Mouse (Mus musculus) CH12.LX (cell line): Measurements from ENCODE around the gene Fam178b. TPM values are rescaled to one million over a fixed set of nuclear protein-coding genes. Genes with fewer than 3 reads are reported as not detected.

Experiments used
- DNase-seq: peaks from one replicate; pipeline ENCODE4 v3.0.0-alpha.2; 2013; ENCODE audit errors: extremely low read depth
- H3K27ac ChIP-seq: 2 replicates; pipeline ENCODE4 v1.5.1; 2012; ENCODE audit warnings: low read depth, mild to moderate bottlenecking, control low read depth, moderate library complexity; ENCODE audit not compliant: insufficient read depth
- H3K27me3 ChIP-seq: replicated peaks from 2 replicates; pipeline ENCODE3; 2012; ENCODE audit warnings: inconsistent platforms
- H3K36me3 ChIP-seq, 2 experiments: replicated peaks in 1 of 2; 2 replicates each; pipeline versions ENCODE3 to v1.6.1; 2012; ENCODE audit warnings: inconsistent platforms in 1 of 2, low read length in 1 of 2, mild to moderate bottlenecking in 1 of 2, mixed read lengths in 1 of 2, moderate library complexity in 1 of 2; ENCODE audit not compliant: control insufficient read depth in 1 of 2, insufficient read depth in 1 of 2
- H3K4me1 ChIP-seq, 2 experiments: 2 replicates each; pipeline ENCODE4 v1.6.1; 2012; ENCODE audit warnings: inconsistent platforms in 1 of 2, moderate library complexity in 1 of 2; ENCODE audit not compliant: insufficient read depth in 2 of 2, control insufficient read depth in 1 of 2
- H3K4me2 ChIP-seq: 2 replicates; pipeline ENCODE4 v1.6.1; 2012; ENCODE audit warnings: low read depth, mild to moderate bottlenecking, control low read depth; ENCODE audit not compliant: poor library complexity, insufficient read depth, severe bottlenecking
- H3K4me3 ChIP-seq, 3 experiments: fragments of 150-350 bp in 1 of 3; sonication (generic) in 1 of 3; replicated peaks in 1 of 3; 2 replicates each; pipeline versions ENCODE3 to v1.5.1; 2011 to 2012; ENCODE audit warnings: low read depth in 2 of 3, low read length in 2 of 3, mild to moderate bottlenecking in 2 of 3, moderate library complexity in 2 of 3, control low read depth in 1 of 3, improper control_type of control experiment in 1 of 3, inconsistent platforms in 1 of 3, mixed read lengths in 1 of 3; ENCODE audit not compliant: poor library complexity in 1 of 3
- H3K79me2 ChIP-seq: replicated peaks from 2 replicates; pipeline ENCODE4 v1.6.1; 2012; ENCODE audit warnings: mild to moderate bottlenecking, moderate library complexity; ENCODE audit not compliant: control insufficient read depth, poor library complexity, insufficient read depth, severe bottlenecking; ENCODE audit errors: extremely low read depth
- H3K9ac ChIP-seq: 2 replicates; pipeline ENCODE4 v1.6.1; 2012; ENCODE audit warnings: low read depth, mild to moderate bottlenecking, control low read depth, moderate library complexity; ENCODE audit not compliant: insufficient read depth
- H3K9me3 ChIP-seq: replicated peaks from 2 replicates; pipeline ENCODE3; 2012; ENCODE audit warnings: low read length, inconsistent platforms, mixed read lengths
- BHLHE40 ChIP-seq: IDR thresholded peaks from 2 replicates; pipeline ENCODE4 v1.6.1; 2011; ENCODE audit warnings: mild to moderate bottlenecking, low read depth, low read length, improper control_type of control experiment
- CHD1 ChIP-seq: IDR thresholded peaks from 2 replicates; pipeline ENCODE4 v1.6.1; 2012; ENCODE audit warnings: low read depth, low read length, improper control_type of control experiment, inconsistent platforms
- CTCF ChIP-seq, 2 experiments: IDR thresholded peaks in 1 of 2; conservative IDR thresholded peaks in 1 of 2; 2 replicates each; pipeline ENCODE4 v1.5.1; 2011 to 2012; ENCODE audit warnings: low read depth in 2 of 2, low read length in 2 of 2, improper control_type of control experiment in 1 of 2, inconsistent platforms in 1 of 2, mild to moderate bottlenecking in 1 of 2, moderate library complexity in 1 of 2
- EP300 ChIP-seq: IDR thresholded peaks from 2 replicates; pipeline ENCODE4 v1.6.1; 2011; ENCODE audit warnings: low read length, improper control_type of control experiment
- ETS1 ChIP-seq: conservative IDR thresholded peaks from 2 replicates; pipeline ENCODE4 v1.6.1; 2012; ENCODE audit warnings: low read depth, mild to moderate bottlenecking, inconsistent platforms, low read length, improper control_type of control experiment, moderate library complexity
- GABPA ChIP-seq: IDR thresholded peaks from 2 replicates; pipeline ENCODE4 v1.6.1; 2012; ENCODE audit warnings: low read depth, low read length, improper control_type of control experiment, inconsistent platforms; ENCODE audit not compliant: insufficient replicate concordance
- IRF4 ChIP-seq: IDR thresholded peaks from 2 replicates; pipeline ENCODE4 v1.6.1; 2014; ENCODE audit warnings: low read depth, mild to moderate bottlenecking, inconsistent platforms, low read length, improper control_type of control experiment
- JUN ChIP-seq: IDR thresholded peaks from 2 replicates; pipeline ENCODE4 v1.6.1; 2011; ENCODE audit warnings: low read depth, mild to moderate bottlenecking, low read length, improper control_type of control experiment, moderate library complexity; ENCODE audit not compliant: insufficient read depth
- JUND ChIP-seq: conservative IDR thresholded peaks from 2 replicates; pipeline ENCODE4 v1.6.1; 2011; ENCODE audit warnings: low read depth, low read length, improper control_type of control experiment
- KAT2A ChIP-seq: IDR thresholded peaks from 2 replicates; pipeline ENCODE4 v1.6.1; 2012; ENCODE audit warnings: low read length, improper control_type of control experiment, inconsistent platforms; ENCODE audit not compliant: insufficient replicate concordance
- MAFK ChIP-seq: IDR thresholded peaks from 2 replicates; pipeline ENCODE4 v1.6.1; 2011; ENCODE audit warnings: low read length, improper control_type of control experiment; ENCODE audit not compliant: insufficient replicate concordance
- MAX ChIP-seq: IDR thresholded peaks from 2 replicates; pipeline ENCODE4 v1.6.1; 2011; ENCODE audit warnings: low read length, improper control_type of control experiment
- MEF2A ChIP-seq: IDR thresholded peaks from 2 replicates; pipeline ENCODE4 v1.6.1; 2014; ENCODE audit warnings: low read depth, mild to moderate bottlenecking, inconsistent platforms, low read length, improper control_type of control experiment, borderline replicate concordance
- MYC ChIP-seq: IDR thresholded peaks from 2 replicates; pipeline ENCODE4 v1.6.1; 2011; ENCODE audit warnings: low read depth, mild to moderate bottlenecking, improper control_type of control experiment, low read length
- NELFE ChIP-seq: IDR thresholded peaks from 2 replicates; pipeline ENCODE4 v1.6.1; 2011; ENCODE audit warnings: low read depth, low read length, improper control_type of control experiment
- NRF1 ChIP-seq: IDR thresholded peaks from 2 replicates; pipeline ENCODE4 v1.6.1; 2014; ENCODE audit warnings: low read depth, mild to moderate bottlenecking, inconsistent platforms, low read length, improper control_type of control experiment, moderate library complexity
- POLR2A ChIP-seq: IDR thresholded peaks from 2 replicates; pipeline ENCODE4 v1.6.1; 2011; ENCODE audit warnings: low read depth, mild to moderate bottlenecking, improper control_type of control experiment, low read length
- RAD21 ChIP-seq: IDR thresholded peaks from 2 replicates; pipeline ENCODE4 v1.6.1; 2011; ENCODE audit warnings: low read depth, mild to moderate bottlenecking, low read length, improper control_type of control experiment, moderate library complexity
- SIN3A ChIP-seq: IDR thresholded peaks from 2 replicates; pipeline ENCODE4 v1.6.1; 2012; ENCODE audit warnings: low read length, improper control_type of control experiment, inconsistent platforms
- SMC3 ChIP-seq: IDR thresholded peaks from 2 replicates; pipeline ENCODE4 v1.6.1; 2011; ENCODE audit warnings: low read depth, low read length, improper control_type of control experiment
- TBP ChIP-seq: conservative IDR thresholded peaks from 2 replicates; pipeline ENCODE4 v1.6.1; 2011; ENCODE audit warnings: low read depth, low read length, improper control_type of control experiment
- TCF12 ChIP-seq: IDR thresholded peaks from 2 replicates; pipeline ENCODE4 v1.6.1; 2014; ENCODE audit warnings: low read depth, mild to moderate bottlenecking, inconsistent platforms, low read length, improper control_type of control experiment
- UBTF ChIP-seq: IDR thresholded peaks from 2 replicates; pipeline ENCODE4 v1.6.1; 2012; ENCODE audit warnings: low read depth, mild to moderate bottlenecking, inconsistent platforms, low read length, improper control_type of control experiment, moderate library complexity
- USF1 ChIP-seq: IDR thresholded peaks from 2 replicates; pipeline ENCODE4 v1.6.1; 2014; ENCODE audit warnings: low read depth, mild to moderate bottlenecking, inconsistent platforms, low read length, improper control_type of control experiment
- USF2 ChIP-seq: conservative IDR thresholded peaks from 2 replicates; pipeline ENCODE4 v1.6.1; 2011; ENCODE audit warnings: low read depth, low read length, improper control_type of control experiment
- ZC3H11A ChIP-seq: IDR thresholded peaks from 2 replicates; pipeline ENCODE4 v1.6.1; 2012; ENCODE audit warnings: low read depth, mild to moderate bottlenecking, inconsistent platforms, low read length, improper control_type of control experiment
- ZKSCAN1 ChIP-seq: IDR thresholded peaks from 2 replicates; pipeline ENCODE4 v1.6.1; 2012; ENCODE audit warnings: low read depth, inconsistent platforms, low read length, improper control_type of control experiment, borderline replicate concordance
- ZMIZ1 ChIP-seq: IDR thresholded peaks from 2 replicates; pipeline ENCODE4 v1.6.1; 2012; ENCODE audit warnings: low read depth, mild to moderate bottlenecking, inconsistent platforms, low read length, improper control_type of control experiment
- ZNF384 ChIP-seq: IDR thresholded peaks from 2 replicates; pipeline ENCODE4 v1.6.1; 2012; ENCODE audit warnings: low read depth, low read length, improper control_type of control experiment, inconsistent platforms
- dilution Hi-C: fragments of 300-500 bp; cut with MboI; formaldehyde crosslinking; loops from 2 replicates; pipeline ENCODE4 v1.14.3; 2020; ENCODE audit warnings: low sequenced_read_pairs; ENCODE audit not compliant: extremely low pct_unique_long_range_greater_than_20kb, extremely low pct_ligation_motif_present
- in situ Hi-C: fragments of 300-500 bp; cut with MboI; formaldehyde crosslinking; loops from 3 replicates; pipeline ENCODE4 v1.14.3; 2019; ENCODE audit warnings: low sequenced_read_pairs, low pct_ligation_motif_present, low pct_unique_long_range_greater_than_20kb, mixed read lengths
- polyA plus RNA-seq: library from polyadenylated mRNA; unstranded; fragments of >175 nt; gene quantifications from 2 replicates; pipeline ENCODE4 v1.2.1, GENCODE M21; 2012; ENCODE audit warnings: low read depth; ENCODE audit not compliant: insufficient read length
- total RNA-seq, 2 experiments: library from RNA; depleted of rRNA; stranded (reverse); fragments of 300-350 nt in 1 of 2; fragments of >200 nt in 1 of 2; gene quantifications; 2 replicates each; pipeline ENCODE4 v1.2.3; 2012 to 2014

Fam178b gene
- total and polyA plus RNA-seq, 3 experiments = 0.50 TPM; not detected in 2

- TF ChIP-seq BHLHE40 (no peak), TBP (0 out of 2 replicates have a peak, but pooled peaks have one; percentile 46), UBTF (no peak), SMC3 (no peak), USF1 (no peak), MAX (peak; percentile 33; the same call in 1 of the 2 replicates), RAD21 (no peak), ZKSCAN1 (no peak), EP300 (no peak), MEF2A (peak; percentile 63; the same call in 1 of the 2 replicates), ZMIZ1 (peak; percentile 84), SIN3A (peak; percentile 83; the same call in 1 of the 2 replicates), USF2 (no peak), GABPA (no peak; the same call in 1 of the 2 replicates), NELFE (peak; percentile 86), IRF4 (no peak), TCF12 (peak; percentile 62), ZC3H11A (no peak), MAFK (no peak), NRF1 (peak; percentile 94), ZNF384 (no peak)
Observed at GRCm38 (mm10) chr1:36691271-36692155, 8.5 kb upstream of the Fam178b start, which contains the start of gene Cox5b (continued).

- H3K4me1 ChIP-seq = peaks cover 0 to 19% of the 10 kb centered on the region in 2 experiments; a peak in 2 of 4 replicates
- dilution Hi-C loops = no loop called here
- H3K27me3 ChIP-seq = no peaks in the 10 kb centered on the region
- H3K9me3 ChIP-seq = no peaks in the 10 kb centered on the region
- in situ Hi-C loops = no loop called here
- no peak for TF ChIP-seq JUN
- TF ChIP-seq USF2 = no peak
- TF ChIP-seq ETS1 = no peak
- no peak for TF ChIP-seq MYC
- no peak for TF ChIP-seq NELFE
- no peak for TF ChIP-seq MAX
- TF ChIP-seq POLR2A = no peak
- TF ChIP-seq CHD1 = no peak
- no peak for TF ChIP-seq UBTF
- no peak for TF ChIP-seq CTCF (conservative IDR thresholded peaks at IDR 0.05 in 1 of 2, IDR thresholded peaks at IDR 0.05 in 1 of 2; ENCODE audit: low read depth in 2 of 2, low read length in 2 of 2)
- no peak for TF ChIP-seq JUND
- no peak for TF ChIP-seq KAT2A
- no peak for TF ChIP-seq IRF4
- TF ChIP-seq MEF2A = no peak
- no peak for TF ChIP-seq ZMIZ1
- TF ChIP-seq, all 38 proteins: peak for 0
- Histone ChIP-seq H3K27ac (no peak overlapping the region), H3K4me2 (peak overlapping the region; percentile 35), H3K79me2 (peaks cover 12% of the 10 kb centered on the region), H3K4me3 (peak overlapping the region; percentile 42 to 70 (median 67)), H3K9ac (peak overlapping the region; percentile 8; the same call in 1 of the 2 replicates), H3K36me3 (peaks cover 14 to 30% of the 10 kb centered on the region in 2 experiments)
- no peak for DNase-seq
Observed at GRCm38 (mm10) chr1:36690671-36691235, 7.8 kb upstream of the Fam178b start.
